Mouse (Mus musculus) Patski (cell line): ENCODE data around the gene Rnps1. TPM values are rescaled to one million over a fixed set of nuclear protein-coding genes. Genes with fewer than 3 reads are reported as not detected.
A peak's percentile ranks its signal among the peaks of the same experiment; 100 is the strongest.

ENCODE experiments used
- ATAC-seq: fragments of 100-300 bp; one replicate; pipeline ENCODE4 v1.8.0; 2021
- CTCF ChIA-PET: fragments of 350-600 bp; sonication (Branson Sonifier 250); formaldehyde crosslinking; loops from one replicate; lab custom pipeline; 2022; ENCODE audit warnings: inconsistent platforms; lab: Charles Lee
- POLR2A ChIA-PET: fragments of 350-600 bp; sonication (Branson Sonifier 250); formaldehyde crosslinking; loops from one replicate; lab custom pipeline; 2022; ENCODE audit warnings: antibody characterized with exemption, inconsistent platforms; lab: Charles Lee
- DNase-seq: peaks from one replicate; pipeline ENCODE4 v3.0.0-alpha.2; 2011; ENCODE audit warnings: low read depth, low spot score
- H3K27me3 ChIP-seq: fragments of 371-371 bp; one replicate; pipeline ENCODE4 v1.5.1; 2021
- CTCF ChIP-seq: fragments of 100-300 bp; IDR thresholded peaks from one replicate; pipeline ENCODE4 v1.5.1; 2021
- in situ Hi-C: fragments of 300-500 bp; cut with MboI; formaldehyde crosslinking; loops from 3 replicates; pipeline ENCODE4 v1.11.1; 2018; ENCODE audit warnings: low pct_unique_long_range_greater_than_20kb, mixed read lengths
- polyA plus RNA-seq: library from polyadenylated mRNA; unstranded; gene quantifications from one replicate; pipeline ENCODE4 v1.2.3, GENCODE M21; 2021

Rnps1 gene
- polyA plus RNA-seq, 1 experiment from 2014 or later = 98.5 TPM

DNA sequence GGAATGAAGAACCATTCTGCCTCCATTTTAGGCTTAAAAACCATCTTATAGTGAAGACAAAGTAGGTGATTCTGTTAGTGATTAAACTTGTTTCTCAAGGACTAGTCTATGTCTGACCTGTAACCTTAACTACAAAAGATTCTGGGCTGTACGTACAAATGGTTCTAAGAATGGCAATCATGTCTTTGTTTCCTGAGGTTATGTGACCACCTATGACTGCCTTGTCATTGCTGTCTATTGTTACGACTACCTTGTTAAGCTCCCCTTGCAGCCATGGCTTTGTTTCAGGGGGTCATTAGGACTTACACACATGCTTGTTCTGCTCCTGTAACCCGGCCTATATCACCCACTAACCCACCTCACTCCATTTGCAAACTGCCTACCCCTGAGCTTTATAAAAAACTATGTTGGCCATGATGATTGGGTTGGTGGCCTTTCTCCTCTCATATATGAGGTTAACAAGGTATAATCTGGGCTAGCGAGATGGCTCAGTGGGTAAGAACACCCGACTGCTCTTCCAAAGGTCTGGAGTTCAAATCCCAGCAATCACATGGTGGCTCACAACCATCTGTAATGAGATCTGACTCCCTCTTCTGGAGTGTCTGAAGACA lies 54.4 kb downstream of the Rnps1 start:
- no peaks in the 10 kb centered on the region for H3K27me3 ChIP-seq
- POLR2A ChIA-PET = no interaction called here
- ATAC-seq = no peak
- CTCF ChIA-PET = no interaction called here
- DNase-seq = no peak
- in situ Hi-C loops = loop anchor here (10.0 kb wide), 1 partner anchor 186 kb away; the partner anchor contains the start of genes Npw and Slc9a3r2
- TF ChIP-seq CTCF = no peak

DNA sequence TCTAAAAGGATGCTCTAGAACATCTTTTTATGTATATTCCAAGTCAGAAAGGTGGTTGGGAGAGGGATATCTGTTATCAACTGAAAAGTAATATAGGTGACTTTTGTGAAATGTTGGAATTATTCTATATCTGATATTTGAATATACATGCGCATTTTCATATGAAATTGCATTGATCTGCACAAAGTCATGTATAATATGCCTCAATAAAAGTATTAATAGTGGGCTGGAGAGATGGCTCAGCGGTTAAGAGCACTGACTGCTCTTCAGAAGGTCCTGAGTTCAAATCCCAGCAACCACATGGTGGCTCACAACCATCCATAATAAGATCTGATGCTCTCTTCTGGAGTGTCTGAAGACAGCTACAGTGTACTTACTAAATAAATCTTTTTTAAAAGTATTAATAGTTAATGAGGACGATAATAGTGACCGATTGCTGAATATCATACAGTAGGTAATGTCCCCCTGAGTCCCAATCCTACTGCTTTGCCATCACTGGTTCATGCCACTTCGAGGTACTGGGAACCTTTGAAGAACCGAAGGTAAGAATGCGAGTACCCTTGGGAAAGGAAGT lies 55.1 kb downstream of the Rnps1 start:
- in situ Hi-C loops = loop anchor here (10.0 kb wide), 1 partner anchor 185 kb away; the partner anchor contains the start of genes Npw and Slc9a3r2
- ATAC-seq = no peak
- CTCF ChIA-PET = interaction anchor here (1.0 kb wide), 1 partner anchor 9 kb away, joined by 3 read pairs; no protein-coding TSS in a partner anchor
- TF ChIP-seq CTCF = no peak
- DNase-seq = no peak
- POLR2A ChIA-PET = no interaction called here
- no peaks in the 10 kb centered on the region for H3K27me3 ChIP-seq

DNA sequence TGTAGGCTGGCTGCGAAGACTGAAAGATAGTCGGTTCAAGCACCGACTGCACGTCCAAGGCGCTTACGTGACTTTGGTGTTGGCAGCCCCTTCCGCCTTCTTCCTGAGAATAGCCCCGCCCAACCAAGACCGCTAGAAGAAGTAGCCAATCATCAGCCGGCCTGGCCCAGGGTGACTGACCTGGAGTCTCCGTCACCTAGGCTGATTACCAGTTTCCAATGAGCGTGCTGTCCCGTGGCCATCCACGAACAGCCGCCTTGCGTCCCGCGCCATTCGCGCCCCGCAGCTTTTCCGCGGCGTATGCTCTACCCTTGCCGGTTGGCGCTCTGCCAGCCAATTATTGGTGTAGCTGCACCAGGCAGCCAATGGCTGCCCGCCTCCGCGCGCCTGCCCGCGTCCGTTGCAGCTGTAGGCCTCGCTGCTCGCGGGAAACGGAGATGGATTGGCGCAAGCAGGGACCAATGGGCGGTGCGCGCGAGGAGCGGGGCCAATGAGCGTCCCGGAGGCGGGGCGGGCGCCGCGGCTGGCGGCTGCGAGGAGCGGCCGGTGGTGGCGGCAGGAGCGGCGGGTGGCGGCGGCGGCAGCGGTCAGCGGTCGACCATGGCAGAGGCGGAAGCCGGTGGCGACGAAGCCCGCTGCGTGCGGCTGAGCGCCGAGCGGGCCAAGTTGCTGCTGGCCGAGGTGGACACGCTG lies 55.7 kb downstream of the Rnps1 start, which contains the start of the genes E4f1 and Pgp:
E4f1 (minus strand) TSS at position 404 of the 693 bp plus-strand sequence.
Pgp (plus strand) TSS at position 483 of the 693 bp plus-strand sequence.
- H3K27me3 ChIP-seq = no peaks in the 10 kb centered on the region
- no peak for TF ChIP-seq CTCF
- peak; percentile 83 for DNase-seq
- POLR2A ChIA-PET = interaction anchor here (2.4 kb wide), 1 partner anchor 16 kb away, joined by 12 read pairs; no protein-coding TSS in a partner anchor
- peak; percentile 91 for ATAC-seq
- CTCF ChIA-PET = interaction anchor here (1.0 kb wide), 1 partner anchor 8 kb away, joined by 3 read pairs; no protein-coding TSS in a partner anchor
- in situ Hi-C loops = loop anchor here (10.0 kb wide), 1 partner anchor 185 kb away; the partner anchor contains the start of genes Npw and Slc9a3r2

DNA sequence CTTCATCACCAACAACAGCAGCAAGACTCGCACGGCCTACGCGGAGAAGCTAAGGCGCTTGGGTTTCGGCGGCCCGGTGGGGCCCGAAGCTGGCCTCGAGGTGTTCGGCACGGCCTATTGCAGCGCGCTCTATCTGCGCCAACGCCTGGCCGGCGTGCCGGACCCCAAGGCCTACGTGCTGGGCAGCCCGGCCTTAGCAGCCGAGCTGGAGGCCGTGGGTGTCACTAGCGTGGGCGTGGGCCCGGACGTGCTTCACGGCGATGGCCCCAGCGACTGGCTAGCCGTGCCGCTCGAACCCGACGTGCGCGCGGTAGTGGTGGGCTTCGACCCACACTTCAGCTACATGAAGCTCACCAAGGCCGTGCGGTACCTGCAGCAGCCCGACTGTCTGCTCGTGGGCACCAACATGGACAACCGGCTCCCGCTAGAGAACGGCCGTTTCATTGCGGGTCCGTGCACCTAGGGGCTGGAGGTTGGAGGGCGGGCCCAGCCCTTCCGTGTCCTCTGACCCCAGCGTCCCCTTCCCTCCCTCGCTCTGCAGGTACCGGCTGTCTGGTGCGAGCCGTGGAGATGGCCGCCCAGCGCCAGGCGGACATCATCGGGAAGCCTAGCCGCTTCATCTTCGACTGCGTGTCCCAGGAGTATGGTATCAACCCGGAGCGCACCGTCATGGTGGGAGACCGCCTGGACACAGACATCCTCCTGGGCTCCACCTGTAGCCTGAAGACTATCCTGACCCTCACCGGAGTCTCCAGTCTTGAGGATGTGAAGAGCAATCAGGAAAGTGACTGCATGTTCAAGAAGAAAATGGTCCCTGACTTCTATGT lies 56.5 kb downstream of the Rnps1 start:
- DNase-seq (no peak), ATAC-seq (no peak)
- in situ Hi-C loops = no loop called here
- H3K27me3 ChIP-seq = no peaks in the 10 kb centered on the region
- no peak for TF ChIP-seq CTCF
- POLR2A ChIA-PET = interaction anchor here (2.4 kb wide), 1 partner anchor 17 kb away, joined by 12 read pairs; no protein-coding TSS in a partner anchor
- CTCF ChIA-PET = interaction anchor here (0.7 to 1.1 kb wide), 2 partner anchors 8 to 11 kb away, joined by 3 read pairs; partner anchors contain the start of gene Mlst8

DNA sequence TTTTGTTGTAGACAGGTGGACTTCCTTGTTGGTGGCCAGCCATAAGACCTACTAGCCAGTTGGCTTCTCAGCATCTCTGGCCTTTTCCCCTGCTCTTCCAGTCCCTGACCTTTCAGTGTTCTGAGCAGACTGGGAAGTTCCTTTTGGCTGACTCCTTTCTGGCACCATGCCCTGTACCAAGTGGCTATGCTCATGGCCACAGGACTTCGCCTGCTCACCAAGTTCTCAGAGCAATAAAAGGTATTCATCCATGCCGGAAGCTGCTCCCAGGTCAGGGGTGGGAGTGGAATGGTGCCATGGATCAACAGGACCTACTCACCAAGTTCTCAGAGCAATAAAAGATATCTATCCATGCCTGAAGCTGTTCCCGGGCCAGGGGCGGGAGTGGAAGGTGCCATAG lies 58.1 kb downstream of the Rnps1 start:
- CTCF ChIA-PET = interaction anchor here (1.2 to 1.7 kb wide), 3 partner anchors 12 to 197 kb away, joined by 3 to 4 read pairs (median 3); partner anchors contain the start of gene Zfp598
- ATAC-seq (peak; percentile 17), DNase-seq (peak; percentile 88)
- in situ Hi-C loops = no loop called here
- POLR2A ChIA-PET = interaction anchor here (0.8 to 2.4 kb wide), 2 partner anchors 18 to 197 kb away, joined by 3 to 12 read pairs; partner anchors contain the start of gene Zfp598
- no peaks in the 10 kb centered on the region for H3K27me3 ChIP-seq
- TF ChIP-seq CTCF = no peak

DNA sequence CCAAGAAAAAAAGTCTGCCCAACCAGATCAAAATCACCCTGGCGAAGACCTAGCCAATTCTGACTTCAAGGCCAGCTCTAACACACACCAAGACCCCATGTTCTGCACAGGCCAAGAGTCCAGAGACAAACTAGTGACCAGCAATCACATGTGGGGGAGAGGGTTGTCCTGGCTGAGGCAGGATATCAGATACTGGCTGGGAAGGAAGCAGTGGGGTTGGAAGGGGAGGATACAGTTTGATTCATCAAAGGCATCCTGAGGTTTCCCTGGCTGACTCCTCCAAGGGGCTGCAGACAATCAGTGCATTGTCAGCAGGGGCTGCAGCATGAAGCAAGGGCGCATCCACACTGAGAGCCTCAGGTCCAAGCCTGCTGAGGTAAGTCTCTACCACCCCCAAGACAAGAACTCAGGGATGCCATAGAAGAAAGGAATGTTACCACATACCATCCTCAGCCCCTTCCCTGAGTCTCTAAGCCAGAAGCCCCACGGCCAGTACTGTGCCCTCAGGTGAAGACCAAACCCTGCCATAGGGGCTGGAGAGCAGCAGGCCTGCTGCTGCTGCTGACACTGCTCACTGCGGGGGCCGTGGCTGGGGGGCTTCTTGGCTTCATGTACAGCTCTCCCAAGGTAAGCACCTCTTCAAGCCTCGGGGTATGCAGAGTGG lies 59.4 kb downstream of the Rnps1 start, which contains the start of gene Bricd5:
Bricd5 (plus strand) TSS at position 273 of the 664 bp plus-strand sequence.
- in situ Hi-C loops = no loop called here
- CTCF ChIA-PET = no interaction called here
- H3K27me3 ChIP-seq = no peaks in the 10 kb centered on the region
- POLR2A ChIA-PET = no interaction called here
- ATAC-seq = no peak
- no peak for DNase-seq
- no peak for TF ChIP-seq CTCF

DNA sequence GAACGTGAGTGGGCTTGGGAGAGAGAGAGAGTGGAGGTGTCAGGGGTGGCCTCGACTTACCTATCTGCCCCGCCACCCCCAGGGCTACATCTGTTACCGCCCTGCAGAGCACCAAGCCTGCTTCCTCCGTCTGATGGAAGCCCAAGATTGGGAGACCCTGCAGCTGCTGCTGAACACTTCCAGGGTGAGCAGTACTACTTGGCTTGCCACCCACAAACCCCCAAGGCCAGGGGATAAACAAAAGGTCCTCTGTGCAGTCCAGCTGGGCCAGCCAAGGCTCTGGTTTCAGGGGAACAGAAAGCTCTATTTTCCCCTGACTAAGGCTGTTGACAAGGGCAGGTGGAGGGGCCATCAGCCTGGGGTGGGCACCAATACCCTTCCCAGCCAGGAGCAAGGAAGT lies 60.2 kb downstream of the Rnps1 start:
- ChIA-PET CTCF (no interaction called here), POLR2A (no interaction called here)
- DNase-seq (no peak), ATAC-seq (no peak)
- no peaks in the 10 kb centered on the region for H3K27me3 ChIP-seq
- in situ Hi-C loops = no loop called here
- TF ChIP-seq CTCF = no peak

Other genes starting within 250 kb of the Rnps1 start
- gene Atp6v0c, start 244.9 kb upstream of the Rnps1 start, polyA plus RNA-seq = 426 TPM
- gene Tbc1d24, start 209.0 kb upstream of the Rnps1 start, polyA plus RNA-seq = 9.2 TPM
- 0.08 TPM for gene Ntn3, start 205.0 kb upstream of the Rnps1 start, polyA plus RNA-seq
- gene Tedc2, start 193.7 kb upstream of the Rnps1 start, polyA plus RNA-seq = 8.6 TPM
- gene Ccnf, start 163.1 kb upstream of the Rnps1 start, polyA plus RNA-seq = 12.9 TPM
- gene Abca17, start 63.5 kb upstream of the Rnps1 start, polyA plus RNA-seq = 0.08 TPM
- 53.4 TPM for gene Abca3, start 62.6 kb upstream of the Rnps1 start, polyA plus RNA-seq
- 106 TPM for gene Eci1, start 12.1 kb downstream of the Rnps1 start, polyA plus RNA-seq
- gene Dnase1l2, start 28.5 kb downstream of the Rnps1 start, polyA plus RNA-seq = 3.5 TPM
- gene E4f1, start 55.7 kb downstream of the Rnps1 start, polyA plus RNA-seq = 36.9 TPM
- gene Pgp, start 55.8 kb downstream of the Rnps1 start, polyA plus RNA-seq = 41.3 TPM
- 0.06 TPM for gene Bricd5, start 59.3 kb downstream of the Rnps1 start, polyA plus RNA-seq
- 23.1 TPM for gene Mlst8, start 64.5 kb downstream of the Rnps1 start, polyA plus RNA-seq
- gene Caskin1, start 74.0 kb downstream of the Rnps1 start, polyA plus RNA-seq = 1.0 TPM
- gene Traf7, start 113.4 kb downstream of the Rnps1 start, polyA plus RNA-seq = 154 TPM
- 0.40 TPM for gene Rab26, start 119.6 kb downstream of the Rnps1 start, polyA plus RNA-seq
- 41.0 TPM for gene Pkd1, start 135.3 kb downstream of the Rnps1 start, polyA plus RNA-seq
- gene Tsc2, start 218.1 kb downstream of the Rnps1 start, polyA plus RNA-seq = 93.5 TPM
- 33.4 TPM for gene Nthl1, start 218.1 kb downstream of the Rnps1 start, polyA plus RNA-seq
- 32.3 TPM for gene Slc9a3r2, start 235.8 kb downstream of the Rnps1 start, polyA plus RNA-seq
- not detected for gene Npw, start 243.9 kb downstream of the Rnps1 start, polyA plus RNA-seq